Mouse (Mus musculus): Measurements from ENCODE around the gene Stox2. TPM values are rescaled to one million over a fixed set of nuclear protein-coding genes. Genes with fewer than 3 reads are reported as not detected.

Gene Stox2
- polyA plus RNA-seq, 1 experiment from 2014 or later, result 43.5 TPM

DNA sequence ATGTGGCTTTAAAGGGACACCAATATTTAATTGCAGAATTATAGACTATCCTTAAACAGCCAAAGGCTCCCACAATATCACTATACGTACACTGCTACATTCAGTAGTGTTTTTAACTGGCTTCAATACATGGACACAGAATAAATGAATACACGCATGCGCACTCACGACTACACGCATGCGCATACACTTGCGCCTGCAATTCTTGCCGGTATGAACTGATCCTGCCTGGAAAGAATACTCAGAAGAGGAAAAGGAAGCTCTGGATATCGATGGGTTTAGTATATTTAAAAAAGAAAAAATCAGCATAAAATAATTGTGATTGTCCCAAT is 100.4 kb downstream of the Stox2 start:
- H3K27ac ChIP-seq (replicated peaks), result peak overlapping the region; percentile 78
- peak overlapping the region; percentile 27 for H3K4me3 ChIP-seq
- peak overlapping the region; percentile 47 for H3K4me2 ChIP-seq
- H3K9ac ChIP-seq, result no peak overlapping the region
- H3K27me3 ChIP-seq, result no peaks in the 10 kb centered on the region
- ATAC-seq (ENCODE audit: low FRiP score, low read depth), result peak; percentile 66
- WGBS, result 60% methylated on average over 9 of the region's 9 CpGs
- H3K36me3 ChIP-seq, result no peaks in the 10 kb centered on the region
- peaks cover 17% of the 10 kb centered on the region for H3K4me1 ChIP-seq (replicated peaks)
- no peaks in the 10 kb centered on the region for H3K9me3 ChIP-seq

DNA sequence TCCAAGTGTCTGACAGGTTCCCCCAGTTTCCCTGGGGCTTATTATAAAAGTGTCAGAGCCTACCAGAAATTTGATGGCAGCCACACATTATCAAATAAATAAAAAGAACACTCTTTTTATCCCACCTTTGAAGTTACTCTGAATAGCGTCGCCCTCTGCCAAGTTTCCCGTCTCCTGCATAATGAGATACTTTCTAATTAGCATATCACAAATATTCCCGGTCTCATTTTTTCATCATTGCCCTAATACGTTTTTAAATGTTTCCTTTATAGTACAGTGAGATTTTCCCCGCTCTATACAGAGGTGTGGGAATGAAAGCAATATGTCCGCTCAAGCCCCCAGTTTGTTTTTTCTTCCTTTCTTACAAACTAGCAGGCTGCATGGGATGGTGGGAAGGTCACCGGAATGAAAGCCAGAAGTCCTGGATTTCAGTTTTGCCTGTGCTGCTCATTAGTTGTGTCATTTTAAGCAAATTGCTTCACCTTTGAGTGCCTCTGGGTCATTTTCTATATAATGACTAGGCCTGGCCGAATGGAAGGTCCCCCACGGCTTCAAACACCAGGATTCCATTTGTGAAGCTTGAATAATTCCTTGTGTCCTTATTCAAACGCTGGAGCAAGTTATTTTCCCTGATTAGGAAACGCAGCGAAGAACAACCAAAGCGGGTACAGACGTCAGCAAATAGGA is 100.9 kb downstream of the Stox2 start:
- Histone ChIP-seq H3K9me3 (no peaks in the 10 kb centered on the region), H3K4me1 (replicated peaks) (peaks cover 17% of the 10 kb centered on the region), H3K27ac (replicated peaks) (peak overlapping the region; percentile 78), H3K4me3 (peak overlapping the region; percentile 27), H3K36me3 (no peaks in the 10 kb centered on the region), H3K27me3 (no peaks in the 10 kb centered on the region), H3K4me2 (peak overlapping the region; percentile 47), H3K9ac (0 out of 2 replicates have a peak overlapping the region, but pooled peaks have one; percentile 29)
- ATAC-seq (ENCODE audit: low FRiP score, low read depth), result 0 out of 2 replicates have a peak, but pooled peaks have one; percentile 23
- WGBS, result 7% methylated on average over 15 of the region's 15 CpGs

DNA sequence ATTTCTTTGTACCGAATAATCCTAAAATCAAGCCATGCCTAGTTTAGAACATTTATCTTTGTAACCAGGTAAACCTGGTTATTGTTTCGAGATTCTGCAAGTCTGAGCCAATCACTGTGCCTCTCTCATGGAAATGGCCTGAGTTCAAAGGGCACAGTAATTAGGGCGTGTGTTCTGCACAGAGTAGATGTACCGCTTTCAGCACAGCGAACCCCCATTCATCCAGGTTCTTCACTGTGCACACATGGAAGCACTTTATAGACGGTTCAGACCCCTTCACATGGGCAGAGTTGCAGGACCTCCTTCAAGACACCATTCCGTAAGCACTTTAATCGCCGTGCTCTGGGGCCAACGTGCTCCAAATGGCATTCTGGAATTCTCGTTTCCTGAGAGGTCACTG is 104.7 kb downstream of the Stox2 start:
- Histone ChIP-seq H3K9ac (no peak overlapping the region), H3K4me2 (no peak overlapping the region), H3K4me1 (replicated peaks) (peaks cover 24% of the 10 kb centered on the region), H3K4me3 (no peak overlapping the region), H3K27ac (replicated peaks) (no peak overlapping the region), H3K9me3 (no peaks in the 10 kb centered on the region), H3K36me3 (no peaks in the 10 kb centered on the region), H3K27me3 (no peaks in the 10 kb centered on the region)
- no peak for ATAC-seq (ENCODE audit: low FRiP score, low read depth)
- 83% methylated on average over 11 of the region's 11 CpGs for WGBS

DNA sequence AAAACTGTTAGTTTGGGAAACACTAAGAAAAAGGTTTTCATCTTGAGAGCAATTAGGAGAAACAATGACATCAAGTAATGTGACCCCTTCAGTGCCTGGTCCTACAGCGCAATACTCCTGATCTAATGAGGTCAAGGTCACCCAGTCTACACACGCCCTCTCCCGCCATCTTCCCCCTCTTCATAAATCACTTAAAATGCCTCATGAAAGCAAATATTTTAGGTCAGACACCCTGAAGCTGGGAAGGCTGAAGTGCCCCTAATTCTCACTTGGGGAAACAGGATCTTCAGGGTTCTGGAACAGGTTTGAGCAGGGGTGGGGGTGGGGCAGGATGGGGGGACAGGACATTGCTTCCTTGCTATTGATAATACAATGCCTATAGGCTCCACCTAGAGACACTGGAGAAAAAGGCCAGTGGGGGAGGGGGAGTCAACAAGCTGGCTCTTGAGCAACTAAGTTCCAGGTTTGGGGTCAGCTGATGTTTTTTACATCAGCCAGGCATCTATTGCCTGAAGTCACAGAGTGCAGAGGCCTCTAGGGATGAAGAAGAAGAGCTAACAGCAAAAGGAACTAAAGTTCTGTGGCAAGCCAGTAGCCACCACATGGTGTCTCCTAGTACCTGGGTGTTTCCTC is 107.4 kb downstream of the Stox2 start:
- no peak overlapping the region for H3K4me3 ChIP-seq
- H3K4me2 ChIP-seq, result no peak overlapping the region
- H3K27me3 ChIP-seq, result no peaks in the 10 kb centered on the region
- no peak overlapping the region for H3K9ac ChIP-seq
- ATAC-seq (ENCODE audit: low FRiP score, low read depth), result no peak
- no peaks in the 10 kb centered on the region for H3K36me3 ChIP-seq
- peaks cover 11% of the 10 kb centered on the region for H3K4me1 ChIP-seq (replicated peaks)
- WGBS, result 62% methylated on average over 3 of the region's 3 CpGs
- no peak overlapping the region for H3K27ac ChIP-seq (replicated peaks)
- no peaks in the 10 kb centered on the region for H3K9me3 ChIP-seq

DNA sequence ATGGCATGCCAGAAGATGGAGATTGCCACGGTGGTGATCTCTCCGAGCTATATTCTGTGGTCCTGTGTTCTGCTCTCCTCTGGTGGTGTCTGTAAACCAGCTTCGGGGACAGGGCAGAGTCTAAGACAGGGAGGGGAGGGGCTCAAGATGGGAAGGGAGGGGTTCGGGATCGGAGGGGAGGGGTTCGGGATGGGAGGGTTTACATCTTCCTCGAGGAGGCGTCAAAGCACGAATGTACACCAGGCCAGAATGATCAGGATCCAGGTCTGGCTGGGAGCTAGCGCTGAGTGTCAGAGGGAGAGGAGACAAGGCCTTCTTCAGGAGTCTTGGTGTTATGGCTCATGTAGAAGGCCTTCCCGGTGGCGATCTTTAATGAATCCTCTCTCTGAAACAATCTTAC is 109.7 kb downstream of the Stox2 start:
- Histone ChIP-seq H3K27me3 (no peaks in the 10 kb centered on the region), H3K36me3 (no peaks in the 10 kb centered on the region), H3K9ac (no peak overlapping the region), H3K9me3 (no peaks in the 10 kb centered on the region), H3K27ac (replicated peaks) (no peak overlapping the region), H3K4me2 (no peak overlapping the region), H3K4me1 (replicated peaks) (peaks cover 20% of the 10 kb centered on the region), H3K4me3 (no peak overlapping the region)
- no peak for ATAC-seq (ENCODE audit: low FRiP score, low read depth)
- WGBS, result 91% methylated on average over 12 of the region's 12 CpGs

DNA sequence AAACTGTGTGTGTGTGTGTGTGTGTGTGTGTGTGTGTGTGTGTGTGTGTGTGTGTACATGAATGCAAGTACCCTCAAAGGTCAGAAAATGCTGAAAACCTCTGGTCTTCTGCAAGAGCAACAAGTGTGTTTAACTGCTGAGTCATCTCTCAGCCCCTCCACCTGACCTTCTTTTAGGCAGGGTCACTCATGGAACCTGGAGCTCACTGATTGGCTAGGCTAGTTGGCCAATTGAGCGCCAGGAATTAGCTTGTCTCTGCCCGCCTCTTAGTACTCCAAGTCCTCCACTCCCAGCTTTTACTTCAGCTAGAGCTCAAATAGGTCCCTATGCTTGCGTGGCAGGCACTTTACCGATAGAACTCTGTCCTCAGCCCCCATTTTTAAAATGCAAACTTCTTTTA is 110.2 kb downstream of the Stox2 start:
- Histone ChIP-seq H3K27me3 (no peaks in the 10 kb centered on the region), H3K36me3 (no peaks in the 10 kb centered on the region), H3K4me3 (no peak overlapping the region), H3K4me1 (replicated peaks) (peaks cover 20% of the 10 kb centered on the region), H3K27ac (replicated peaks) (no peak overlapping the region), H3K4me2 (no peak overlapping the region), H3K9ac (no peak overlapping the region), H3K9me3 (no peaks in the 10 kb centered on the region)
- no peak for ATAC-seq (ENCODE audit: low FRiP score, low read depth)
- 91% methylated on average over 4 of the region's 4 CpGs for WGBS

DNA sequence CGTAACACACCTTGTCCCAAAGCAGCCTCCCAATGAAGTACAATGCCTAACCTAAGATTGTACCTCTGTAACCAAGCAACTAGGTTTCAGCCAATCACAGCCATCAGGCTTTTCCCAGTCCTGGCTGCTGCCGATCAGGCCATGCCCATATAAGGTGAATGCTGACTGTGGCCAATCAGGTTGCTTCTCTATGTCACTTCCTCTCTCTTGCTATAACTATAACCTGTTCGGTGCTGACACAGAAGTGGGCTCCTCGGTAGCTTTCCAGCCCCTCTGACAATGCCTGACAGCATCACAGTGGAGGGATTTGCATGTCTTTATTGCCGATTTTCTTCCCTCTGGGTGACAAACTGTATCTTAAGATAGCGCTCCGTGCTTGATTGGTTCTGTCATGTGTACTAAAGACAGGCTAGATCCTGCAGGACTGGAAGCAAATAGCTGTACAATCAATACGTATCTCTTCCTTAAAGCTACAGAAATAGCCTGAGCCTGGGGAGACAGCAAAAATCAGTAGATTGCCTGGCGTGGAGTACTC is 111.9 kb downstream of the Stox2 start:
- 36% methylated on average over 9 of the region's 9 CpGs for WGBS
- Histone ChIP-seq H3K4me1 (replicated peaks) (peaks cover 13% of the 10 kb centered on the region; the same call in 1 of the 2 replicates), H3K9ac (peak overlapping the region; percentile 46), H3K36me3 (no peaks in the 10 kb centered on the region), H3K4me2 (peak overlapping the region; percentile 50), H3K27me3 (no peaks in the 10 kb centered on the region), H3K27ac (replicated peaks) (peak overlapping the region; percentile 91), H3K4me3 (peak overlapping the region; percentile 35), H3K9me3 (no peaks in the 10 kb centered on the region)
- peak; percentile 99 for ATAC-seq (ENCODE audit: low FRiP score, low read depth)

DNA sequence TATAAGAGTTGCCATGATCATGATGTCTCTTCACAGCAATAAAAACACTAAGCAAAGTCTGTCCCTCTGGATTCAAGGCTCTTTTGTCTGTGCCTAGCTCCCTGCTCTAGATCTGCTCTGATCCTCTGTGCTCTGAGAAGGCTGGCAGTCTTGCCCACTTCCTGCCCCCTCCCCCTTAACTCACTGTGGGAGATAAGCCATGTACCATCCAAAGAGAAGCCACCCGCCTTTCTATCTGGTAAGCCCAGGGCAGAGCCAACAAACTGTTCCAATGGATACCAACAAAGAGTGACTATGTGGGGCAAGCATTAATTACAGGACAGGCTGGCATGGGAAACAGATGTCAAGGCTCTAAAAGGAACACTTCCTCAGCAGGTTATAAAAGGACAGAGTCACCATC is 113.2 kb downstream of the Stox2 start:
- H3K9me3 ChIP-seq, result no peaks in the 10 kb centered on the region
- H3K4me2 ChIP-seq, result no peak overlapping the region
- 60% methylated on average over 1 of the region's 1 CpGs for WGBS
- H3K27me3 ChIP-seq, result no peaks in the 10 kb centered on the region
- 0 out of 2 replicates have a peak overlapping the region, but pooled peaks have one; percentile 5 for H3K27ac ChIP-seq (replicated peaks)
- H3K9ac ChIP-seq, result no peak overlapping the region
- H3K4me3 ChIP-seq, result no peak overlapping the region
- no peak for ATAC-seq (ENCODE audit: low FRiP score, low read depth)
- H3K36me3 ChIP-seq, result no peaks in the 10 kb centered on the region
- H3K4me1 ChIP-seq (replicated peaks), result peaks cover 13% of the 10 kb centered on the region; the same call in 1 of the 2 replicates

DNA sequence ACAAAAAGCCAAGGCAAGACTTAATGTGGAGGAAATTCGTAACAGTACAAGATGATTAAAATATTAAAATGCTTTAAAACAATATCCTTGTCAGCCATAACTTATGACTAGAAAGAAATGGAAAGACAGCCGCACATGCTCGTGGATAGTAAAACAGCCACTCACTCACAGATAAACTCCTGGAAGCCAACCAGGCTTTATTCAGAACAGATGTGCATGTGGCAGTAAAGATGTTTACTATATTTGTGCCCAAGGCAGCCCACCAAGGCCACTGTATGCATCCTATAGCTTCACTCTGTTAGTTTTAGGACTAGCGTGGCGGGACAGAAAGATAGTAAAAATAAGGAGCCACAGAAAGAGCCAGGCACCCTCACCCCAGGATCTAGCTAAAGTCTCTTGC is 115.2 kb downstream of the Stox2 start:
- no peak overlapping the region for H3K9ac ChIP-seq
- no peak for ATAC-seq (ENCODE audit: low FRiP score, low read depth)
- H3K36me3 ChIP-seq, result no peaks in the 10 kb centered on the region
- H3K27ac ChIP-seq (replicated peaks), result no peak overlapping the region
- peaks cover 13% of the 10 kb centered on the region; the same call in 1 of the 2 replicates for H3K4me1 ChIP-seq (replicated peaks)
- H3K9me3 ChIP-seq, result no peaks in the 10 kb centered on the region
- 91% methylated on average over 5 of the region's 5 CpGs for WGBS
- no peak overlapping the region for H3K4me2 ChIP-seq
- no peaks in the 10 kb centered on the region for H3K27me3 ChIP-seq
- no peak overlapping the region for H3K4me3 ChIP-seq

DNA sequence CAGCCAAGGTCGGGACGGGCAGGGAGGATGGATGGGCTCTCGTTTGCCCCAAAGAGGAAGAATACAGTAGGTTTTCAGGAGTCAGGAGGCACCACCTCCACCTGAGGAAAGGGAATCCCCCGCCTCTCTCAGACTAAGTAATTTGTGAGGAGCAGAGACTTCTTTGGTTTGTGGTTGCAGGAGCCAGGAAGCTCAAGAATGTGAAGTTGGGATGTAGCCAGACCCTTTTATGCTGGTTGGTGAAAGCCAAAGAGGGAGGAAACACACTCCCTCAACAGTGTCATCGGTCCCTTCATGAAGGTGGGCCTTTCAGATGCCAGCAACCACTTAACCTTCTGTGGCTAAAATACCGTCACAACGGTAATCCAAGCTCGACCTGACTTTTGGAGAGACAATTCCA is 119.8 kb downstream of the Stox2 start:
- Histone ChIP-seq H3K4me2 (no peak overlapping the region), H3K9ac (no peak overlapping the region), H3K36me3 (no peaks in the 10 kb centered on the region), H3K4me1 (replicated peaks) (0 out of 2 replicates have a peak, but pooled peaks cover 6% of the 10 kb centered on the region), H3K27ac (replicated peaks) (no peak overlapping the region), H3K9me3 (no peaks in the 10 kb centered on the region), H3K4me3 (no peak overlapping the region), H3K27me3 (no peaks in the 10 kb centered on the region)
- 92% methylated on average over 8 of the region's 8 CpGs for WGBS
- ATAC-seq (ENCODE audit: low FRiP score, low read depth), result no peak

DNA sequence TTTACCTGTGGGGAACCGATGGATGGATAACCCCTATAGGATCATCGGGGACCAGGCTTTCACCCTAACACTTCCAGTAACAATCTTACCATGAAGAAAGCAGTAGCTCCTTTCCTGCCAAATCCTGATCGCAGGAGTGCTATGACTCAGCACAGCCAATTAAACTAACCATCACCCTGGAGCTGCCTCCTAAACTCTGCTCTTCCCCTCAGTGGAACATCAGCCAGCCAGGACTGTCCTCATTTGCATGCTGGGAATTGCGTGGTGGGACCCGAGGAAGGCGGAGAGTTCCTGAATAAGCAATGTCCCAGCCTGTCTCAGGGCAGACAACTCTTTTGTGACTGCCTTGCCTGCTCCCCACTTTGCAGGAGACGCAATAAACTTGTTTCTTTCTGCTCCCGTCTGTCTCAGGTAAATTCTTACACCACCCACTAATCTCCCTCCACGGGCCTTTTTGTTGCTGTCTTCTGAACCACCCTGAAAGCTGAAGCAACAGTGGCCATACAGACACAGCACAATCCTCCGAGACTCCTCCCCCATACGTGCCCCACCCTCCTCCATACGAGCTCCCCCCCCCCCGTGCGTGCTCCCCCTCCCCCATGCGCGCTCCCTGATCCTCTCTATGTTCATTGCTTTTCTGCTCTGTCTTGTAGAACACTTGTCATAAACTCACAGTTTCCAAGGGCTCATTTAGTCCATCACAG is 121.9 kb downstream of the Stox2 start:
- WGBS, result 24% methylated on average over 16 of the region's 16 CpGs
- Histone ChIP-seq H3K9me3 (no peaks in the 10 kb centered on the region), H3K4me2 (peak overlapping the region; percentile 26; the same call in 1 of the 2 replicates), H3K4me3 (0 out of 2 replicates have a peak overlapping the region, but pooled peaks have one; percentile 4), H3K9ac (no peak overlapping the region), H3K27me3 (no peaks in the 10 kb centered on the region), H3K27ac (replicated peaks) (no peak overlapping the region; the same call in 1 of the 2 replicates), H3K4me1 (replicated peaks) (0 out of 2 replicates have a peak, but pooled peaks cover 8% of the 10 kb centered on the region), H3K36me3 (no peaks in the 10 kb centered on the region)
- peak; percentile 75 for ATAC-seq (ENCODE audit: low FRiP score, low read depth)

DNA sequence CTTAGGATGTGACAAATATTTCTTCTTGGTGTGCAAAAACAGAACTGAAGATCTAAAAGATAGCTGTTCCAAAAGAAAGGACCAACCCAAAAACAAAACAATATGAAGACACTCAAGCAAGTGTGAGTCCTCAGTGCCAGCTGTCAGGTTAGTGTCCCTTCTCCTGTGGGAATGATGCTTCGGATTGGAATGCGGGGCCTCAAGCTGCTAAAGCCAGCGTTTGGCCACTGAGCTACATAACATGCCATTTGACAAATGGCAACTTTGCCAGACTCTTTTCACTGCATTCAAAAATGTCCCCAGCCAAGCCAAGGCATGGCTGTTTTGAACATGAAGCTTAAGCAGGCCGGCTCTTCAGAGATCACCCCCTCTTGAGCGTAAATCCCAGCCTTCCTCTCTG is 124.9 kb downstream of the Stox2 start:
- H3K9ac ChIP-seq, result no peak overlapping the region
- WGBS, result 28% methylated on average over 5 of the region's 5 CpGs
- no peaks in the 10 kb centered on the region for H3K36me3 ChIP-seq
- no peak overlapping the region for H3K4me3 ChIP-seq
- H3K27me3 ChIP-seq, result no peaks in the 10 kb centered on the region
- H3K4me1 ChIP-seq (replicated peaks), result 0 out of 2 replicates have a peak, but pooled peaks cover 8% of the 10 kb centered on the region
- no peaks in the 10 kb centered on the region for H3K9me3 ChIP-seq
- no peak for ATAC-seq (ENCODE audit: low FRiP score, low read depth)
- no peak overlapping the region for H3K27ac ChIP-seq (replicated peaks)
- no peak overlapping the region for H3K4me2 ChIP-seq
